Mouse (Mus musculus) embryo, embryonic 11 days (tissue): ENCODE measurements around the gene Rnf41.

ENCODE experiments used
- DNase-seq: peaks from one replicate; pipeline ENCODE4 v3.0.0-alpha.2; 2015

Gene Rnf41

DNA sequence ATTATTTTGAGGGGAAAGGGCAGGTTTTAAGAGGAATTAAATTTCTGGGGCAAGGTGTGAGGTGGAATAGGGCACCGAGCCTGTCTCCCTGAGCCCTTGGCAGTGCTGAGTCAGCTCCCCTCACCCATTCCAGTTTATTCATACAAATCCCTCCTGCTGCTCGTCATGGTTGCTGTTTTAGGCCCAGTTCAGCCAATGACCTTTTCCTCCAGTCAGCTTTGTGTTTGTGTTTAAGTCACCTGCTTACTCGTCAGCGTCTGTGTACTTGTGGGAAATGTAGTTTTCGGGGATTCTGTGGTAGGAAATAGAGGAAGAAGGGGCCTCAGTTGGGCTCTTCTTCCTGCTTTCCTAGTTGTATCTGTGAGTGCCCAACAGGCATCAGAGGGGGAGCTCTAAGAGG, 77.9 kb downstream of the Rnf41 start:
- no peak for DNase-seq

- no peak for DNase-seq
Measured at GRCm38 (mm10) chr10:128489785-128490184, 78.3 kb downstream of the Rnf41 start.

GRCm38 (mm10) chr10:128490232-128490631, 78.8 kb downstream of the Rnf41 start:
- DNase-seq: no peak

GRCm38 (mm10) chr10:128490912-128491311, 79.5 kb downstream of the Rnf41 start:
- DNase-seq: no peak
